Mouse (Mus musculus): ENCODE measurements around the gene Sfta2.
A peak's percentile ranks its signal among the peaks of the same experiment; 100 is the strongest.

Gene Sfta2

DNA sequence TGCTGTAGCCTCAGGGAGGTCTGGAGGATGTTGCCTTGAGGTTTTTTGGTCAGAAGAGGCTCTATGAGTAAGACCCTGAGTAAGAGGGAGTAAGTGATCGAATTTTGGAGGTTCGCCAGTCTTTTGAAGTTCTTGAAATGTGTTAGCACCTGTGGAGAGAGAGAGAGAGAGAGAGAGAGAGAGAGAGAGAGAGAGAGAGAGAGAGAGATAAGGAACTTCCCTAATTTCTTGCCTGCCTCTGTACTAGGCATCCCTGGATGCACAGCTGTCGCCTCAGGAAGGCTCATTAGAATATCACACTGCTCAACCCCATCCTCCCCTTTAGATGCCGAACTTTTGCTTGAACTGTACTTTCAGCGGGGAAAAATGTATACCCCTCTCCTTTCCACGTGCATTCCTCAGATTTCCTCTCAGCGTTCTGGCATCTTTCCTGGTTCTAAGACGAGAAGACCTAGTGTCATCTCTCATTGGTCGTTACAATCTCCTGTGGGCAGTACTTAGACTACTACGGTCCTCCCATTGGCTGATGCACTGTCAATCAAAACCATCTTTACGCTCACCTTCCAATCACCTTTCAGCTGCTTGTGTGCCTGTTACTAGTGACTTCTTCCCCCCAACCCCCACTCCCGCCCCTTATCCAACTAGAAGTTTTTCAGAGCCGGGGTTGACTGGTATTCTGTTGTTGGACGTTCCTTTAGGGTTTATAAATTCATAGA lies 37.3 kb downstream of the Sfta2 start:
- H3K36me3 ChIP-seq (ENCODE audit: insufficient read depth, low read length) = no peaks in the 10 kb centered on the region
- H3K4me3 ChIP-seq (replicated peaks; ENCODE audit: low read length) = no peak overlapping the region
- TF ChIP-seq POU5F1 (IDR thresholded peaks at IDR 0.05; ENCODE audit: borderline replicate concordance, low read length) = no peak
- TF ChIP-seq NANOG (IDR thresholded peaks at IDR 0.05; ENCODE audit: borderline replicate concordance, low read length) = no peak
- no peak for TF ChIP-seq CTCF (conservative IDR thresholded peaks at IDR 0.05; ENCODE audit: low read length)
- H3K4me1 ChIP-seq (replicated peaks; ENCODE audit: low read depth, low read length) = peaks cover 40% of the 10 kb centered on the region
- H3K9me3 ChIP-seq (ENCODE audit: low read length) = no peaks in the 10 kb centered on the region
- H3K27me3 ChIP-seq (ENCODE audit: insufficient read depth, low read length) = peaks cover 20% of the 10 kb centered on the region

DNA sequence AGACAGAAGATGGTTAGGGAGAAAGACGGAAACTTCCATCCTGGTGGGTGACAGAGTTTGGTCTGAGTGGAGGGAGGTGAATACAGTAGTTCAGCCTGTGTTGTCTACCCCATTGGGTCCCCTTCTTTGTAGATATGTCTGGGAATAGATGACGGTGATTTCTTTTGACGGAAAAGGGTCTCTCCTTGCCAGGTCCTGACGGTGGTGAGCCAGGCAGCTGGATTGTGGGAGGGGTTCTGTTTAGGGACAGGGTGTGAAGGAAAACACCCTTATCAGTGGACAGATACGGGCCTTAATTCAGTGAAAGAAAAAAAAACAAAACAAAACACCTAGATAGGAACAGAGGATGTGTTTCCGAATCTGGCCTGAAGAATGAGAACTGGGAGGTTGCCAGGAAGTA lies 38.0 kb downstream of the Sfta2 start:
- H3K27me3 ChIP-seq (ENCODE audit: insufficient read depth, low read length) = peaks cover 27% of the 10 kb centered on the region
- no peak overlapping the region for H3K4me3 ChIP-seq (replicated peaks; ENCODE audit: low read length)
- H3K9me3 ChIP-seq (ENCODE audit: low read length) = no peaks in the 10 kb centered on the region
- H3K36me3 ChIP-seq (ENCODE audit: insufficient read depth, low read length) = no peaks in the 10 kb centered on the region
- peaks cover 35% of the 10 kb centered on the region for H3K4me1 ChIP-seq (replicated peaks; ENCODE audit: low read depth, low read length)
- TF ChIP-seq CTCF (conservative IDR thresholded peaks at IDR 0.05; ENCODE audit: low read length) = no peak
- no peak for TF ChIP-seq POU5F1 (IDR thresholded peaks at IDR 0.05; ENCODE audit: borderline replicate concordance, low read length)
- TF ChIP-seq NANOG (IDR thresholded peaks at IDR 0.05; ENCODE audit: borderline replicate concordance, low read length) = no peak

DNA sequence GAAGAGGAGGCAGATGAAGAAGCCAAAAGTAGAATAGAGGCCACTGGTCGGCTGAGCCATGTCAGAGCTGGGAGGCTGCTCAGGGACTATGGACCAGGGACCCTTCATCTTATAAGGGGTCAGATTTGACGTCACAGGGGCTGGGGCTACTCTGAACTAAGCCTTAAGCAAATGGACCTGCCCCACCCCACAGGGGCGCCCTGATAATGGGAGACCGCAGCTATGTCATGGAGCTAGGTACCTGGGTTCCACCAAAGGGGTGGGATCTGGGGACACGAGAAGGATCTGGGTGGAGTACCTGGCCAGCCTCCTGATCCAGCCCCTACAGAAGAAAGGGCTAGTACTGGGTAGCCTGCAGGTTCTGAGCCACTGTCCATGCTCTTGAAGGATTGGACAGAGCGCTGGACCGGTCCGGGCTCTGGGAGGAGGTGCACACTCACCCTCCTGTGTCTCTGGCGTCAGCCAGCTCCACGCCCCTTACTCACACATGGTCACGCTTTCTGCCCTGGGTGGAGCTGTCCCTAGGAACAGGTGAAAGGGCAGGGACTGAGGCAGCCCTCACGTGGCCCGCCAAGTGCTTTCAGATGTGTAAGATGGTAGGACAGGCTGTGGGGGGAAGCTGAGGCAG lies 42.4 kb downstream of the Sfta2 start, which contains the start of gene Mucl3:
Mucl3 (minus strand) TSS at position 87 of the 628 bp plus-strand sequence.
- H3K4me3 ChIP-seq (replicated peaks; ENCODE audit: low read length) = no peak within 1 kb of the TSS
- peaks cover 43% of the 10 kb centered on the region for H3K27me3 ChIP-seq (ENCODE audit: insufficient read depth, low read length)
- TF ChIP-seq POU5F1 (IDR thresholded peaks at IDR 0.05; ENCODE audit: borderline replicate concordance, low read length) = no peak
- no peak for TF ChIP-seq NANOG (IDR thresholded peaks at IDR 0.05; ENCODE audit: borderline replicate concordance, low read length)
- TF ChIP-seq CTCF (conservative IDR thresholded peaks at IDR 0.05; ENCODE audit: low read length) = no peak
- no peaks in the 10 kb centered on the region for H3K36me3 ChIP-seq (ENCODE audit: insufficient read depth, low read length)
- H3K9me3 ChIP-seq (ENCODE audit: low read length) = no peaks in the 10 kb centered on the region; the same call in 1 of the 2 replicates
- peaks cover 13% of the 10 kb centered on the region for H3K4me1 ChIP-seq (replicated peaks; ENCODE audit: low read depth, low read length)

DNA sequence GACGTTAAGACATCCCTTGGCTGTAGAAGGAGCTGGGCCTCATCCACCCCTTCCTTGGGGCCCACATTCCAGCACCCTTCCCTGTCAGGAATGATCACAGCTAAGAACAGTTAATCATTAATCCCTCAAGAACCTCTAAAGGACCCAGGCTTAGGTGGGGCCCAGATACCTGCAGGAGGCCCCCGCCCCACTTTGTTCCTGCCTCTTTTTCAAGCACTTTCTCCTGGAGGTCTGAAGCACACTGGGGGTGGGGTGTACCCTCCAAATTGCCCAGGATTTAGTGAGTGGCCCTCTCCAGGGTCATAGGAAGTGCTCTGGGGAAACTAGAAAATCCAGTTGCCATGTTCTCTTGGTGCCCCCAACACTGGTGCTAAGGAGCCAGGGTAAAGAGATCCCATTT lies 48.1 kb downstream of the Sfta2 start:
- H3K27me3 ChIP-seq (ENCODE audit: insufficient read depth, low read length) = peaks cover 31% of the 10 kb centered on the region
- H3K9me3 ChIP-seq (ENCODE audit: low read length) = no peaks in the 10 kb centered on the region; the same call in 1 of the 2 replicates
- no peak overlapping the region for H3K4me3 ChIP-seq (replicated peaks; ENCODE audit: low read length)
- peaks cover 37% of the 10 kb centered on the region for H3K4me1 ChIP-seq (replicated peaks; ENCODE audit: low read depth, low read length)
- H3K36me3 ChIP-seq (ENCODE audit: insufficient read depth, low read length) = peaks cover 2% of the 10 kb centered on the region; the same call in 1 of the 2 replicates
- TF ChIP-seq CTCF (conservative IDR thresholded peaks at IDR 0.05; ENCODE audit: low read length) (no peak), POU5F1 (IDR thresholded peaks at IDR 0.05; ENCODE audit: borderline replicate concordance, low read length) (no peak), NANOG (IDR thresholded peaks at IDR 0.05; ENCODE audit: borderline replicate concordance, low read length) (no peak)

DNA sequence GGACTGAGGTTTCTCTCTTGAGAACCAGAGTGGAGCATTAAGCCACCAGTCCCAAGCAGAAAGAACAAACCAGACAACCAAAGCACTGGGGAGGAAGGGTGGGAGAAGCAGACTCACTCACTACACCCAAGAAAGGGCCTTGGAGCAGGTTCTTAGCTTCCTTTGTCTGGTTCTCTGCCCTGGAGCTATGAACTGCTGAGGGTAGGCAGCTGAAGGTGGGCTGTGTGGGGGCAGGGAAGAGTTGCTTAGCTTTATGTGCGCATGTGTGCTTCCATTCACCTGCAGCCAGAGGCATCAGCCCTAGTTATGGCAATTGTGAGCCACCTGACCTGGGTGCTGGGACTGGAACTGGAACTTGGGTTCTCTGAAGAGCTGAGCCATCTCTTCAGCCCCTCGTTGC lies 51.7 kb downstream of the Sfta2 start:
- Histone ChIP-seq H3K9me3 (ENCODE audit: low read length) (no peaks in the 10 kb centered on the region), H3K27me3 (ENCODE audit: insufficient read depth, low read length) (peaks cover 14% of the 10 kb centered on the region; the same call in 1 of the 2 replicates), H3K4me1 (replicated peaks; ENCODE audit: low read depth, low read length) (peaks cover 46% of the 10 kb centered on the region), H3K36me3 (ENCODE audit: insufficient read depth, low read length) (peaks cover 39% of the 10 kb centered on the region), H3K4me3 (replicated peaks; ENCODE audit: low read length) (no peak overlapping the region)
- no peak for TF ChIP-seq NANOG (IDR thresholded peaks at IDR 0.05; ENCODE audit: borderline replicate concordance, low read length)
- TF ChIP-seq POU5F1 (IDR thresholded peaks at IDR 0.05; ENCODE audit: borderline replicate concordance, low read length) = no peak
- no peak for TF ChIP-seq CTCF (conservative IDR thresholded peaks at IDR 0.05; ENCODE audit: low read length)

DNA sequence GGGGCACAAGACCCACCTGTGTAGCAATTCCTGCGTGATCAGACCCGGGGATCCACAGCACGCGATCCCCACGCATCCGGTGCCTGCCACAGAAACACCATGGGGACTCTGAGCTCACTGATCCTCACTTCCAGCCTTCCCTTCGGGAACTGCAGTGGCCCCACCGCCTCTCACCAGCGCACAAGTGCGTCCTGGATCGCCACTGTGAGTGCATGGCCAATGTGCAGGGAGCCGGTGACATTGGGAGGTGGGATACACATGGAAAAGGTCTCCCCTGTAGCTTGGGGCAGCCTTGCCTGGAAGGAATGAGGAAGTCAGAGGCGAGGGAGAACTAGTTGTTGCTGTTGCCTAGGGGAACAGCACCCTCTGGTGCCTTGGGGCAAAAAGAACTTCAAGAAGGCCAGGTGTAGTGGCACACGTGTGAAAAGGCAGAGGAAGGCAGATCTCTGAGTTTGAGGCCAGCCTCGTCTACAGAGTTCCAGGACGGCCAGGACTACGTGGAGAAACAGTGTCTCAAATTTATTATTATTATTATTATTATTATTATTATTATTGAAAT lies 64.7 kb downstream of the Sfta2 start:
- TF ChIP-seq POU5F1 (IDR thresholded peaks at IDR 0.05; ENCODE audit: borderline replicate concordance, low read length) (no peak), CTCF (conservative IDR thresholded peaks at IDR 0.05; ENCODE audit: low read length) (peak; percentile 13; the same call in 1 of the 2 replicates), NANOG (IDR thresholded peaks at IDR 0.05; ENCODE audit: borderline replicate concordance, low read length) (no peak)
- no peaks in the 10 kb centered on the region for H3K27me3 ChIP-seq (ENCODE audit: insufficient read depth, low read length)
- H3K9me3 ChIP-seq (ENCODE audit: low read length) = no peaks in the 10 kb centered on the region
- peak overlapping the region; percentile 46; the same call in 1 of the 2 replicates for H3K4me3 ChIP-seq (replicated peaks; ENCODE audit: low read length)
- peaks cover 46% of the 10 kb centered on the region for H3K4me1 ChIP-seq (replicated peaks; ENCODE audit: low read depth, low read length)
- peaks cover 77% of the 10 kb centered on the region for H3K36me3 ChIP-seq (ENCODE audit: insufficient read depth, low read length)

DNA sequence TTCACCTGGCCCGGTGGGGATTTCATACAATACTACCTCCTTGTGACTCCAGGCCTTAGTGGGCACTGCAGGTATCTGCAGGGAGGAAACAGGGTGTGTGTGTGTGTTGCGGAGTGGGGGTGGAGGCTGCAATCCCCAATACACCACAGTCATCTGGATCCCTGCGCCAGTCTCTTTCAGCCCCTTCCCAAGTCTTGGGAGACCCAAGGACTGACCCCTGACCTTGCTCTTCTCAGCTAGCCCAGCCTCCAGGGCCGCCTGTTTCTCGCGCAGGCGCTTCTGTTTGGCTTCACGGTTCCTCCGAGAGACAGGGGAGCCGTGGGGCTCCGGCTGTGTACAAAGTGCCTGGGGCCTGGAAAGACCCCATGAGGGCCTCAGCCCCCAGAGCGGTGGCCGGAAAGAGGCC lies 65.5 kb downstream of the Sfta2 start:
- no peak for TF ChIP-seq NANOG (IDR thresholded peaks at IDR 0.05; ENCODE audit: borderline replicate concordance, low read length)
- TF ChIP-seq POU5F1 (IDR thresholded peaks at IDR 0.05; ENCODE audit: borderline replicate concordance, low read length) = no peak
- no peak for TF ChIP-seq CTCF (conservative IDR thresholded peaks at IDR 0.05; ENCODE audit: low read length)

DNA sequence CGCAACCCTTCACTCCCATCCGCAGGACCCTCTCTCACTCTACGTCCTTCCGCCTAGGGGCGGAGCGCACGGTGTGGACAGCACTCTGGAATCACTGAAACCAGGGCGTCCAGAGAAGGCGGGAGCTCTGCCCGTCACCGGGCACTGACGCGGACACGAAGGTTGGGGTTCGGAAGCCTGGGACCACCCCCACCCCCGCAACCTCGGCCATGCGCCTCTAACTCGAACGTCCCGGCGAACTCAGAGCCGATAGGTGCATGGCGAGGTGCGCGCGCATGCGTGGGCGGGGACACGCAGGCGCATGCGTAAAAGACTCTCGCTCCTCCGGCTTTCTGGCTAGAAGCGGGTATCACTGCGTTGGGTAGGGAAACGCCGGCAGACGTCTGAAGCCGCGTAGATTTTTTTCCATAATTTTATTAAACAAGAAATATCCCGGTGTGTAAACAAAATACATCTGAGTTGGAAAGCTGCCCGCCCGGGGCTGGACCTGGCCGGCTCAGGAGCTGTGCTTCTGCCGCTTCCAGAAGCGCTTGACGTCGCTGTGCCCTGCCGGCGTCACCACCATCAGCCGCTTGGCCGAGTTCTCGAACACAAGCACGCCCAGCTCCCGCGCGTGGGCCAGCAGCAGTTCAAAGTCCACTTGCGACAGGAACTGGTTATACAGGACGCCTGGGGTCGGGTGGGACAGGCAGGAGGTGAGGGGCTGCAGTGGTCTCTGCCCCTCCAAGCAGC lies 66.2 kb downstream of the Sfta2 start, which contains the start of gene Vars2:
Vars2 (minus strand) TSS at position 259 of the 732 bp plus-strand sequence.
- Histone ChIP-seq H3K4me3 (replicated peaks; ENCODE audit: low read length) (peak within 1 kb of the TSS; percentile 89), H3K4me1 (replicated peaks; ENCODE audit: low read depth, low read length) (peaks cover 52% of the 10 kb centered on the region), H3K36me3 (ENCODE audit: insufficient read depth, low read length) (peaks cover 80% of the 10 kb centered on the region), H3K9me3 (ENCODE audit: low read length) (no peaks in the 10 kb centered on the region), H3K27me3 (ENCODE audit: insufficient read depth, low read length) (no peaks in the 10 kb centered on the region)
- TF ChIP-seq CTCF (conservative IDR thresholded peaks at IDR 0.05; ENCODE audit: low read length) (no peak), NANOG (IDR thresholded peaks at IDR 0.05; ENCODE audit: borderline replicate concordance, low read length) (no peak), POU5F1 (IDR thresholded peaks at IDR 0.05; ENCODE audit: borderline replicate concordance, low read length) (no peak)

More for the DNA sequence above, 65.5 kb downstream of the Sfta2 start:
- H3K9me3 ChIP-seq (ENCODE audit: low read length) = no peaks in the 10 kb centered on the region
- peak overlapping the region; percentile 89 for H3K4me3 ChIP-seq (replicated peaks; ENCODE audit: low read length)
- H3K36me3 ChIP-seq (ENCODE audit: insufficient read depth, low read length) = peaks cover 77% of the 10 kb centered on the region
- H3K27me3 ChIP-seq (ENCODE audit: insufficient read depth, low read length) = no peaks in the 10 kb centered on the region
- H3K4me1 ChIP-seq (replicated peaks; ENCODE audit: low read depth, low read length) = peaks cover 49% of the 10 kb centered on the region

All from E14TG2a.4 (cell line).